ENCODE assay signal across 10 mouse cellular contexts in genomic region chr2:32364121-32364520, GRCm38 (mm10). TPM values are rescaled to one million over a fixed set of nuclear protein-coding genes. Genes with fewer than 3 reads are reported as not detected.
A peak's percentile ranks its signal among the peaks of the same experiment; 100 is the strongest.
DNase-seq lines count a peak whose midpoint lies in the region; ATAC-seq and TF ChIP-seq lines count a peak whose summit lies in the region.
"Had no signal": no experiment of that assay in that cellular context is flagged by ENCODE, and none has a peak within 500 bp of the region (broad histone marks: within the 10 kb centered on the region; RNA-seq: fewer than 3 reads in every experiment).

No protein-coding gene starts in this region.

- H3K9me3 ChIP-seq in lung, embryonic 14.5 days (ENCODE audit: low read depth, low read length) = no peaks in the 10 kb centered on the region
- H3K9me3 ChIP-seq in forebrain, embryonic 15.5 days = no peaks in the 10 kb centered on the region
- no peaks in the 10 kb centered on the region for H3K9me3 ChIP-seq in limb, embryonic 14.5 days (ENCODE audit: control insufficient read depth, low read length)

- H3K4me1 ChIP-seq in lung, embryonic 14.5 days (ENCODE audit: insufficient read depth) = peaks cover 8% of the 10 kb centered on the region
- H3K4me1 ChIP-seq in forebrain, embryonic 15.5 days = peaks cover 27% of the 10 kb centered on the region
- peaks cover 17% of the 10 kb centered on the region for H3K4me1 ChIP-seq in limb, embryonic 14.5 days (ENCODE audit: control insufficient read depth, insufficient read depth, low read length)
- peaks cover 2% of the 10 kb centered on the region for H3K4me1 ChIP-seq in small intestine, adult 2 months (ENCODE audit: control insufficient read depth, insufficient read depth, insufficient read length, low read length)

- TF ChIP-seq CTCF in lung, embryonic 14.5 days (IDR thresholded peaks at IDR 0.05; ENCODE audit: low read depth) = no peak
- TF ChIP-seq CTCF in small intestine, adult 2 months (IDR thresholded peaks at IDR 0.05; ENCODE audit: extremely low read depth, insufficient read length, insufficient replicate concordance, low read depth, low read length) = no peak

- ATAC-seq in lung, embryonic 14.5 days (ENCODE audit: insufficient read depth) = no peak
- no peak for ATAC-seq in forebrain, embryonic 15.5 days (replicated peaks)
- no peak for ATAC-seq in limb, embryonic 14.5 days (ENCODE audit: low FRiP score, low read depth)
- no peak for ATAC-seq in megakaryocyte-erythroid progenitor cell, adult 5-6 weeks (replicated peaks; ENCODE audit: low FRiP score, low TSS enrichment, poor library complexity, severe bottlenecking)

- 80% methylated on average over 8 of the region's 8 CpGs for WGBS in lung, embryonic 14.5 days
- 87% methylated on average over 8 of the region's 8 CpGs for WGBS in forebrain, embryonic 15.5 days
- 86% methylated on average over 8 of the region's 8 CpGs for WGBS in limb, embryonic 14.5 days
- 83% methylated on average over 8 of the region's 8 CpGs for WGBS in small intestine, adult 2 months

- H3K36me3 ChIP-seq in lung, embryonic 14.5 days (ENCODE audit: insufficient read depth) = peaks cover 31% of the 10 kb centered on the region
- H3K36me3 ChIP-seq in forebrain, embryonic 15.5 days = peaks cover 18% of the 10 kb centered on the region
- peaks cover 43% of the 10 kb centered on the region for H3K36me3 ChIP-seq in limb, embryonic 14.5 days (ENCODE audit: control insufficient read depth, insufficient read depth, low read length)
- peaks cover 17% of the 10 kb centered on the region for H3K36me3 ChIP-seq in small intestine, adult 2 months (ENCODE audit: control insufficient read depth, insufficient read depth, low read length)

- peak overlapping the region; percentile 75 for H3K4me2 ChIP-seq in lung, embryonic 14.5 days
- H3K4me2 ChIP-seq in forebrain, embryonic 15.5 days (replicated peaks) = peak overlapping the region; percentile 63
- peak overlapping the region; percentile 71 for H3K4me2 ChIP-seq in limb, embryonic 14.5 days (replicated peaks; ENCODE audit: low read depth, low read length, severe bottlenecking)

- H3K27me3 ChIP-seq in lung, embryonic 14.5 days (ENCODE audit: insufficient read depth, low read length) = peaks cover 6% of the 10 kb centered on the region
- H3K27me3 ChIP-seq in forebrain, embryonic 15.5 days = peaks cover 13% of the 10 kb centered on the region; the same call in 1 of the 2 replicates
- H3K27me3 ChIP-seq in limb, embryonic 14.5 days (ENCODE audit: control insufficient read depth, insufficient read depth, low read length) = no peaks in the 10 kb centered on the region
- no peaks in the 10 kb centered on the region for H3K27me3 ChIP-seq in small intestine, adult 2 months (ENCODE audit: control insufficient read depth, insufficient read depth, low read length)
- H3K27me3 ChIP-seq: Patski had no signal

- peak overlapping the region; percentile 82; the same call in 1 of the 2 replicates for H3K9ac ChIP-seq in lung, embryonic 14.5 days
- H3K9ac ChIP-seq in forebrain, embryonic 15.5 days (replicated peaks) = peak overlapping the region; percentile 68; the same call in 1 of the 2 replicates
- H3K9ac ChIP-seq in limb, embryonic 14.5 days (ENCODE audit: low read depth, low read length, severe bottlenecking) = 0 out of 2 replicates have a peak overlapping the region, but pooled peaks have one; percentile 86

- peak overlapping the region; percentile 77 for H3K4me3 ChIP-seq in lung, embryonic 14.5 days (ENCODE audit: low read depth, low read length)
- peak overlapping the region; percentile 70 for H3K4me3 ChIP-seq in forebrain, embryonic 15.5 days
- H3K4me3 ChIP-seq in limb, embryonic 14.5 days (replicated peaks; ENCODE audit: low read length) = peak overlapping the region; percentile 80; the same call in 1 of the 2 replicates
- peak overlapping the region; percentile 77; the same call in 1 of the 2 replicates for H3K4me3 ChIP-seq in small intestine, adult 2 months (ENCODE audit: low read depth, low read length)

- 0 out of 2 replicates have a peak overlapping the region, but pooled peaks have one; percentile 96 for H3K27ac ChIP-seq in lung, embryonic 14.5 days (ENCODE audit: low read depth)
- no peak overlapping the region for H3K27ac ChIP-seq in forebrain, embryonic 15.5 days (replicated peaks)
- H3K27ac ChIP-seq in limb, embryonic 14.5 days (replicated peaks; ENCODE audit: low read depth, low read length) = no peak overlapping the region
- H3K27ac ChIP-seq in small intestine, adult 2 months (ENCODE audit: insufficient read depth, low read depth, low read length) = no peak overlapping the region

- DNase-seq in lung, embryonic 14.5 days = no peak
- DNase-seq in lung, postnatal 25 days (ENCODE audit: low spot score) = no peak
- no peak for DNase-seq in limb, embryonic 14.5 days (ENCODE audit: low spot score)
- DNase-seq in adrenal gland, adult 18-20 months (ENCODE audit: low spot score in 2 of 2) = no peak
- DNase-seq in adrenal gland, adult 8-10 months = no peak

- no peak for TF ChIP-seq POLR2A in limb, embryonic 14.5 days (IDR thresholded peaks at IDR 0.05; ENCODE audit: borderline replicate concordance, extremely low read depth, insufficient read depth, insufficient read length)
- TF ChIP-seq POLR2A in small intestine, adult 2 months (IDR thresholded peaks at IDR 0.05; ENCODE audit: low read depth, low read length) = no peak

RNA-seq across cellular contexts. Expression of gene Dnm1, which starts 11.0 kb away (rescaled TPM):
- polyA plus RNA-seq in lung, embryonic 14.5 days (2014; fragmentation: Nextera tagmentation; extraction: Ambion mirVana) = 14.9 and 17.5 TPM in 2 replicates
- 23.7 and 29.1 TPM in 2 replicates for polyA plus RNA-seq in forebrain, embryonic 15.5 days (2015; fragmentation: Nextera tagmentation; extraction: Ambion mirVana)
- 318 and 459 TPM in 2 replicates for polyA plus RNA-seq in limb, embryonic 14.5 days (2012; rRNA removed)
- 46.0 and 60.1 TPM in 2 replicates for polyA plus RNA-seq in limb, embryonic 14.5 days (2014; fragmentation: Nextera tagmentation; extraction: Ambion mirVana)
- 248 and 480 TPM in 2 replicates for polyA plus RNA-seq in small intestine, adult 2 months (2012; rRNA removed)
- total RNA-seq in megakaryocyte-erythroid progenitor cell, adult 5-6 weeks (2014; fragmentation: Nextera tagmentation) = not detected in 2 replicates
- total RNA-seq in megakaryocyte-erythroid progenitor cell, adult 5-6 weeks (2017) = not detected in 2 replicates
- 10 to 100 TPM; 18.6 to 25.6 TPM for total RNA-seq in adrenal gland, adult 18-20 months (2021)
- total RNA-seq in adrenal gland, adult 8-10 months (2022) = 10 to 100 TPM; 23.2 to 50.0 (median 34.4) TPM
- total RNA-seq: common myeloid progenitor, adult 5-6 weeks had no signal

RNA-seq across cellular contexts. Expression of gene Ciz1, which starts 12.0 kb away (rescaled TPM):
- polyA plus RNA-seq in lung, embryonic 14.5 days (2014; fragmentation: Nextera tagmentation; extraction: Ambion mirVana) = 46.1 and 51.9 TPM in 2 replicates
- polyA plus RNA-seq in forebrain, embryonic 15.5 days (2015; fragmentation: Nextera tagmentation; extraction: Ambion mirVana) = 54.0 and 55.3 TPM in 2 replicates
- polyA plus RNA-seq in limb, embryonic 14.5 days (2012; rRNA removed) = 196 and 266 TPM in 2 replicates
- polyA plus RNA-seq in limb, embryonic 14.5 days (2014; fragmentation: Nextera tagmentation; extraction: Ambion mirVana) = 39.5 and 46.5 TPM in 2 replicates
- polyA plus RNA-seq in small intestine, adult 2 months (2012; rRNA removed) = 121 and 275 TPM in 2 replicates
- 140 and 155 TPM in 2 replicates for total RNA-seq in megakaryocyte-erythroid progenitor cell, adult 5-6 weeks (2014; fragmentation: Nextera tagmentation)
- total RNA-seq in megakaryocyte-erythroid progenitor cell, adult 5-6 weeks (2017) = 41.0 and 87.4 TPM in 2 replicates
- total RNA-seq in adrenal gland, adult 18-20 months (2021) = 10 to 100 TPM; 62.6 to 69.6 TPM
- total RNA-seq in adrenal gland, adult 8-10 months (2022) = 100 to 1,000 TPM in 1 of 4 experiments, 10 to 100 TPM in 3; 71.6 to 115 (median 85.4) TPM

RNA-seq across cellular contexts. Expression of gene 1110008P14Rik, which starts 17.6 kb away (rescaled TPM):
- polyA plus RNA-seq in lung, embryonic 14.5 days (2014; fragmentation: Nextera tagmentation; extraction: Ambion mirVana) = 32.4 and 33.3 TPM in 2 replicates
- polyA plus RNA-seq in forebrain, embryonic 15.5 days (2015; fragmentation: Nextera tagmentation; extraction: Ambion mirVana) = 79.5 and 80.9 TPM in 2 replicates
- 51.3 and 76.1 TPM in 2 replicates for polyA plus RNA-seq in limb, embryonic 14.5 days (2012; rRNA removed)
- polyA plus RNA-seq in limb, embryonic 14.5 days (2014; fragmentation: Nextera tagmentation; extraction: Ambion mirVana) = 55.3 and 66.9 TPM in 2 replicates
- 117 and 134 TPM in 2 replicates for polyA plus RNA-seq in small intestine, adult 2 months (2012; rRNA removed)
- total RNA-seq in megakaryocyte-erythroid progenitor cell, adult 5-6 weeks (2014; fragmentation: Nextera tagmentation) = 24.6 and 41.0 TPM in 2 replicates
- 15.8 and 18.7 TPM in 2 replicates for total RNA-seq in megakaryocyte-erythroid progenitor cell, adult 5-6 weeks (2017)
- 100 to 1,000 TPM; 158 to 166 TPM for total RNA-seq in adrenal gland, adult 18-20 months (2021)
- total RNA-seq in adrenal gland, adult 8-10 months (2022) = 100 to 1,000 TPM; 120 to 179 (median 148) TPM

RNA-seq across cellular contexts. Expression of gene Lcn2, which starts 23.9 kb away (rescaled TPM):
- polyA plus RNA-seq in lung, embryonic 14.5 days (2014; fragmentation: Nextera tagmentation; extraction: Ambion mirVana) = 1.6 TPM in 1 of 2 replicates, not detected in the other
- 0.51 and 0.63 TPM in 2 replicates for polyA plus RNA-seq in forebrain, embryonic 15.5 days (2015; fragmentation: Nextera tagmentation; extraction: Ambion mirVana)
- 1.3 and 2.4 TPM in 2 replicates for polyA plus RNA-seq in limb, embryonic 14.5 days (2012; rRNA removed)
- polyA plus RNA-seq in limb, embryonic 14.5 days (2014; fragmentation: Nextera tagmentation; extraction: Ambion mirVana) = 0.97 and 2.8 TPM in 2 replicates
- polyA plus RNA-seq in small intestine, adult 2 months (2012; rRNA removed) = 5.5 and 5.8 TPM in 2 replicates
- 98.8 TPM in 1 of 2 replicates, not detected in the other for total RNA-seq in megakaryocyte-erythroid progenitor cell, adult 5-6 weeks (2014; fragmentation: Nextera tagmentation)
- total RNA-seq in megakaryocyte-erythroid progenitor cell, adult 5-6 weeks (2017) = 4.9 and 19.5 TPM in 2 replicates
- 1 to 10 TPM; 1.7 to 2.1 TPM for total RNA-seq in adrenal gland, adult 18-20 months (2021)
- 1 to 10 TPM in 2 of 4 experiments, under 1 TPM in 2; 0.32 to 3.7 (median 1.3) TPM for total RNA-seq in adrenal gland, adult 8-10 months (2022)

RNA-seq across cellular contexts. Expression of gene Ptges2, which starts 31.6 kb away (rescaled TPM):
- 28.0 and 28.2 TPM in 2 replicates for polyA plus RNA-seq in lung, embryonic 14.5 days (2014; fragmentation: Nextera tagmentation; extraction: Ambion mirVana)
- 39.9 and 40.3 TPM in 2 replicates for polyA plus RNA-seq in forebrain, embryonic 15.5 days (2015; fragmentation: Nextera tagmentation; extraction: Ambion mirVana)
- polyA plus RNA-seq in limb, embryonic 14.5 days (2012; rRNA removed) = 29.3 and 30.5 TPM in 2 replicates
- 26.5 and 30.3 TPM in 2 replicates for polyA plus RNA-seq in limb, embryonic 14.5 days (2014; fragmentation: Nextera tagmentation; extraction: Ambion mirVana)
- polyA plus RNA-seq in small intestine, adult 2 months (2012; rRNA removed) = 22.3 and 32.6 TPM in 2 replicates
- total RNA-seq in megakaryocyte-erythroid progenitor cell, adult 5-6 weeks (2014; fragmentation: Nextera tagmentation) = 10.3 and 11.2 TPM in 2 replicates
- total RNA-seq in megakaryocyte-erythroid progenitor cell, adult 5-6 weeks (2017) = 14.4 and 18.4 TPM in 2 replicates
- 10 to 100 TPM; 56.9 to 66.5 TPM for total RNA-seq in adrenal gland, adult 18-20 months (2021)
- 10 to 100 TPM; 42.2 to 52.5 (median 51.1) TPM for total RNA-seq in adrenal gland, adult 8-10 months (2022)
